Mouse (Mus musculus) intestine, postnatal 0 days (tissue): ENCODE measurements at regions not wholly inside any gene's neighbourhood (a gene's known extent, or its start where the extent isn't known, plus 50 kb on each side); places are given as distances from the start of the nearest gene placed in this dataset.

Source experiments
- ATAC-seq: fragments of 200-750 bp; cut with Nextera tagmentation; 2 replicates; pipeline ENCODE4 v1.8.0; 2017; ENCODE audit warnings: mild to moderate bottlenecking, moderate TSS enrichment, moderate library complexity
- H3K27ac ChIP-seq: fragments of 300-500 bp; sonication (generic); 2 replicates; pipeline ENCODE4 v1.5.1; 2014; ENCODE audit warnings: mild to moderate bottlenecking, low read depth, low read length, moderate library complexity
- H3K27me3 ChIP-seq: fragments of 300-500 bp; sonication (generic); replicated peaks from 2 replicates; pipeline ENCODE4 v1.6.1; 2014; ENCODE audit warnings: low read length, mixed read lengths; ENCODE audit not compliant: control insufficient read depth, insufficient read depth
- H3K36me3 ChIP-seq: fragments of 300-500 bp; sonication (generic); 2 replicates; pipeline ENCODE4 v1.6.1; 2014; ENCODE audit warnings: mild to moderate bottlenecking, moderate library complexity; ENCODE audit not compliant: control insufficient read depth, insufficient read depth
- H3K4me1 ChIP-seq: fragments of 300-500 bp; sonication (generic); replicated peaks from 2 replicates; pipeline ENCODE4 v1.6.1; 2014; ENCODE audit warnings: antibody characterized with exemption, low read length, mixed read lengths; ENCODE audit not compliant: control insufficient read depth, insufficient read depth
- H3K4me2 ChIP-seq: fragments of 300-500 bp; sonication (generic); replicated peaks from 2 replicates; pipeline ENCODE4 v1.6.1; 2014; ENCODE audit warnings: low read depth, mild to moderate bottlenecking, moderate library complexity
- H3K4me3 ChIP-seq: fragments of 300-500 bp; sonication (generic); 2 replicates; pipeline ENCODE4 v1.5.1; 2014; ENCODE audit warnings: low read depth, low read length
- H3K9ac ChIP-seq: fragments of 300-500 bp; sonication (generic); 2 replicates; pipeline ENCODE4 v1.6.1; 2014; ENCODE audit warnings: mild to moderate bottlenecking, low read depth, low read length
- H3K9me3 ChIP-seq: fragments of 300-500 bp; sonication (generic); 2 replicates; pipeline ENCODE4 v1.6.1; 2016; ENCODE audit warnings: mixed run types; ENCODE audit not compliant: control insufficient read depth
- CTCF ChIP-seq: sonication (generic); IDR thresholded peaks from 2 replicates; pipeline ENCODE4 v1.5.1; 2016; ENCODE audit warnings: low read depth, mild to moderate bottlenecking, control low read depth, antibody characterized with exemption, moderate library complexity
- WGBS: fragments of 180-500 bp; shearing (Covaris S2); extraction: QIAGEN DNeasy Blood & Tissue Kit; methylation state at CpG from one replicate; pipeline ENCODE4 v1.1.7; 2014; 5-methylcytosine and 5-hydroxymethylcytosine counted together

GRCm38 (mm10) chr13:107168599-107169149 lies 146.7 kb upstream of the Kif2a start:
- H3K9ac ChIP-seq: 0 out of 2 replicates have a peak overlapping the region, but pooled peaks have one; percentile 7

GRCm38 (mm10) chr13:107167856-107168598 lies 146.1 kb upstream of the Kif2a start:
- Histone ChIP-seq H3K36me3 (no peaks in the 10 kb centered on the region), H3K4me2 (peak overlapping the region; percentile 78), H3K27me3 (no peaks in the 10 kb centered on the region), H3K4me1 (peaks cover 4% of the 10 kb centered on the region; the same call in 1 of the 2 replicates), H3K4me3 (peak overlapping the region; percentile 32; the same call in 1 of the 2 replicates), H3K9ac (0 out of 2 replicates have a peak overlapping the region, but pooled peaks have one; percentile 7), H3K9me3 (no peaks in the 10 kb centered on the region), H3K27ac (no peak overlapping the region)
- 83% methylated on average over 10 of the region's 10 CpGs for WGBS
- TF ChIP-seq CTCF: no peak
- ATAC-seq: no peak

More at GRCm38 (mm10) chr13:107168599-107169149, 146.7 kb upstream of the Kif2a start:
- 8% methylated on average over 15 of the region's 15 CpGs for WGBS
- H3K9me3 ChIP-seq: no peaks in the 10 kb centered on the region
- no peak overlapping the region for H3K27ac ChIP-seq
- ATAC-seq: peak; percentile 38; the same call in 1 of the 2 replicates
- H3K27me3 ChIP-seq: no peaks in the 10 kb centered on the region
- no peaks in the 10 kb centered on the region for H3K36me3 ChIP-seq
- H3K4me3 ChIP-seq: peak overlapping the region; percentile 32
- peak overlapping the region; percentile 78 for H3K4me2 ChIP-seq
- peaks cover 4% of the 10 kb centered on the region; the same call in 1 of the 2 replicates for H3K4me1 ChIP-seq
- no peak for TF ChIP-seq CTCF

DNA sequence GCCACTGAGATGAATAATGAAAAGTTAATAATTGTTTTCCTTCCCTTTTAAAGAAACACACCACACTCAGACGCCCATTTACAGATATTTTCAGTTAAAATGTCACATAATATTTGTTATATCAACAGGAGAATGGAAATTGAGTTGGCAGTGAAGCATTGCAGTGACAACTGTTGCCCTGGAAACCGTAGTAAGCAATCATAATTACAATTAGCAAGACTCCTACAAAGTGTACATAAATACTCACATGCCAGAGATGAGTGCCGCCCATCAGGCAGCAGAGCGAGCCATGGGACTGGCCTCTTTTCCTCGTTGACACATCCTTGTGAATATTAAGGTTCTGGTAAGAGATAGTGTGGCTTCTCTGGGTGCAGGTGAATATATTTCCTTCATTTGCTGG lies 129.6 kb upstream of the Kif2a start:
- H3K27ac ChIP-seq: no peak overlapping the region
- H3K9me3 ChIP-seq: no peaks in the 10 kb centered on the region
- no peaks in the 10 kb centered on the region for H3K27me3 ChIP-seq
- H3K9ac ChIP-seq: no peak overlapping the region
- 70% methylated on average over 5 of the region's 5 CpGs for WGBS
- no peak overlapping the region for H3K4me2 ChIP-seq
- no peak for ATAC-seq
- H3K4me1 ChIP-seq: no peaks in the 10 kb centered on the region
- no peaks in the 10 kb centered on the region for H3K36me3 ChIP-seq
- no peak for TF ChIP-seq CTCF
- H3K4me3 ChIP-seq: no peak overlapping the region

DNA sequence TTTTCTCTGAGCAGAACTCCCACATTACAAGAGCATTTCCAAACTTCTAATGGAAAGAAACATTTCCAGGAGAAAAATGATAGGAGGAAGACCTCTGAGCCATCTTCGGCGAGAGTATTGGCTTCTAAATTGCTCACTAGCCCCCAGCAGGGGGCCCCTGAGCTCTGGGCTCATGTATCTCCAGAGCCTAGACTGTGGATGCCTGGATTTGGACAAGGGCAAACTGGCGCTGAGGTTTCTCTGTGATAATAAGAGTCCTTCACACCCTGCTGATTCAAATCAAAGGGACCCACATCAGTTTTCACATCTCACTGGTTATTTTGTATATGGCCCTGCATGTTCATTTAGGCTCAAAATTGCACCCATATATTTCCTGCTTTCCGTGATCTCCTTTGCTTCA lies 119.3 kb upstream of the Kif2a start:
- 69% methylated on average over 4 of the region's 4 CpGs for WGBS
- H3K27me3 ChIP-seq: no peaks in the 10 kb centered on the region
- H3K4me3 ChIP-seq: no peak overlapping the region
- H3K9ac ChIP-seq: no peak overlapping the region
- H3K4me1 ChIP-seq: no peaks in the 10 kb centered on the region
- no peak for ATAC-seq
- H3K27ac ChIP-seq: no peak overlapping the region
- H3K36me3 ChIP-seq: no peaks in the 10 kb centered on the region
- H3K4me2 ChIP-seq: no peak overlapping the region
- TF ChIP-seq CTCF: no peak; the same call in 1 of the 2 replicates
- H3K9me3 ChIP-seq: no peaks in the 10 kb centered on the region

DNA sequence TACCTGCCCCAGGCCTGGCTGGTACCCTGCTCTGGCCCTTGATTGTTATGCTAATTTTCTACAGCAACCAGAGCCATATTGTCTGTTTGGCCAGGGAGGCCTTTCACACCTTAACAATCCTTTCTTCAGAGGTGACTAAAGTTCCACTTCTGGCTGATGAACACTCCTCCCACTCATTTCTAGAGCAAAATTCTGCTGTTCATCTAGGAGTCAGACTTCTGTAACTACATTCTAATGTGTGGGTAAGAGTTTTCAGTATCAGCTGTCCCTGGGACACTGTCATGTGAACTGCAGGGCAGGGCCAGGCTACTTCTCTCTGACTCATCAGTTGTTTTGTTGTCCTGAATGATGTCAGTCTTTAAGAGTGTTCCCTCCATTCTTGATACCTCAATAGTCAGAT lies 112.2 kb upstream of the Kif2a start:
- H3K4me3 ChIP-seq: no peak overlapping the region
- ATAC-seq: no peak
- no peaks in the 10 kb centered on the region for H3K36me3 ChIP-seq
- TF ChIP-seq CTCF: no peak
- H3K9me3 ChIP-seq: no peaks in the 10 kb centered on the region
- no peaks in the 10 kb centered on the region for H3K4me1 ChIP-seq
- no peak overlapping the region for H3K4me2 ChIP-seq
- no peak overlapping the region for H3K9ac ChIP-seq
- H3K27me3 ChIP-seq: no peaks in the 10 kb centered on the region
- no peak overlapping the region for H3K27ac ChIP-seq

DNA sequence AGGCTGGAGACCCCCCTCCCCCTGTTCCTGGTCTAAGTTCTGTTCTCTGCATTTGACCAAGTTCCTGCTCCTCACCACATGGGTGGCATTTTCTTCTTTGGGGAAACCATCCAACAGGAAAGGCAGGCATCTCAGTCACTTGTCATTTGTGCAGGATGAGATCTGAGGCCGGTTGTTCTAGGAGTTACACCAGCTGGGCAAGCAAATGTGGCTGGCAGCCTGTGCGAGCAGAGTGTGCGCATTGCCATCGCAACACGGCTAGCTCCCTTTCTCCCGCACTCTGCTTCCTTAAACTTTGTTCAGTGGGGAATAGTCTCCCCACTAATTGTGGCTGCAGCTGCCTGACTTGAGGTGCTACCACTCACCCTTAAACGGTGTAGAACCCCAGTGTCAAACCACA lies 104.7 kb upstream of the Kif2a start:
- WGBS: 88% methylated on average over 7 of the region's 7 CpGs
- Histone ChIP-seq H3K4me3 (no peak overlapping the region), H3K9me3 (no peaks in the 10 kb centered on the region), H3K4me1 (no peaks in the 10 kb centered on the region), H3K4me2 (no peak overlapping the region), H3K27ac (no peak overlapping the region), H3K27me3 (no peaks in the 10 kb centered on the region), H3K36me3 (no peaks in the 10 kb centered on the region), H3K9ac (no peak overlapping the region)
- TF ChIP-seq CTCF: no peak
- no peak for ATAC-seq
